7 mouse cellular contexts compared by ENCODE assay signal in the genomic region with DNA sequence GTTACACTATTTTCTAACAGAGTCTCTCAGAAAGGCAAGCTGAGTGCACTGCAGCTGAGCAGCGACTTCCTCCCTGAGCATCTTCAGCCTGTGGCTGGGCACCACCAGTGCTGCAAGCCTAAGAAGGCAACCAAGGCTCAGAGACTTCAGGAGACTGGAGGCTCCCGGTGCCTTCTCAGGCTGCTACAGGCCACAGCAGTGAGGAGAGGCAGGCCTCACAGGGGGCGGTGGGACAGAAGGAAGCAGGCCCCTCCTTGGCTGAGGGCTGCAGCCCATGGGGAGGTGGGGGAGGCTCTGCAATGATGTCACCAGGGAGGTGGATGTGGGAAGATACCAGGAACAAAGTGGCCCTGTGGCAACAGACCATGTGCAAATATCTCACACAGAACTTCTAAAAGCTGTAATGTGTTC. TPM values are rescaled to one million over a fixed set of nuclear protein-coding genes. Genes with fewer than 3 reads are reported as not detected.
A peak's percentile ranks its signal among the peaks of the same experiment; 100 is the strongest.
DNase-seq lines count a peak whose midpoint lies in the region; ATAC-seq lines count a peak whose summit lies in the region.

No protein-coding gene starts in this region.

- no peak overlapping the region for H3K4me3 ChIP-seq in forebrain, embryonic 16.5 days (replicated peaks; ENCODE audit: low read length)
- no peak overlapping the region for H3K4me3 ChIP-seq in midbrain, embryonic 10.5 days

- 36% methylated on average over 3 of the region's 3 CpGs for WGBS in forebrain, embryonic 16.5 days
- 43% methylated on average over 3 of the region's 3 CpGs for WGBS in midbrain, embryonic 10.5 days

- peak; percentile 46 for ATAC-seq in forebrain, embryonic 16.5 days

- no peaks in the 10 kb centered on the region for H3K9me3 ChIP-seq in forebrain, embryonic 16.5 days (ENCODE audit: control insufficient read depth, low read length)
- no peaks in the 10 kb centered on the region for H3K9me3 ChIP-seq in midbrain, embryonic 10.5 days (replicated peaks)

- peak overlapping the region; percentile 33 for H3K9ac ChIP-seq in forebrain, embryonic 16.5 days (replicated peaks; ENCODE audit: low read depth, low read length)

- H3K4me1 ChIP-seq in forebrain, embryonic 16.5 days (replicated peaks; ENCODE audit: control insufficient read depth, insufficient read depth, low read length) = peaks cover 42% of the 10 kb centered on the region
- peaks cover 37% of the 10 kb centered on the region for H3K4me1 ChIP-seq in midbrain, embryonic 10.5 days

- intact Hi-C loops in left cerebral cortex, postnatal 25 days (cut with DNase I) = loop anchor here (1.0 to 5.0 kb wide), 5 partner anchors 52 to 441 kb away; partner anchors contain the start of genes Eipr1 and Trappc12

- H3K4me2 ChIP-seq in forebrain, embryonic 16.5 days (ENCODE audit: low read length) = no peak overlapping the region

- DNase-seq in left cerebral cortex, postnatal 25 days (ENCODE audit: low spot score in 2 of 2) = peak; percentile 40 to 50
- DNase-seq in left cerebral cortex, adult 11 months (ENCODE audit: low spot score) = no peak
- DNase-seq in cerebellum, postnatal 14 days = peak; percentile 32 to 37
- no peak for DNase-seq in midbrain, embryonic 10.5 days (ENCODE audit: low spot score)
- no peak for DNase-seq in spleen, adult 18-20 months
- DNase-seq in gastrocnemius, postnatal 10 days = no peak

- H3K27ac ChIP-seq in forebrain, embryonic 16.5 days (ENCODE audit: low read length) = peak overlapping the region; percentile 90
- H3K27ac ChIP-seq in midbrain, embryonic 10.5 days (replicated peaks) = peak overlapping the region; percentile 78

- no peaks in the 10 kb centered on the region for H3K36me3 ChIP-seq in forebrain, embryonic 16.5 days (ENCODE audit: control insufficient read depth, insufficient read depth)
- H3K36me3 ChIP-seq in midbrain, embryonic 10.5 days = peaks cover 23% of the 10 kb centered on the region

- no peaks in the 10 kb centered on the region for H3K27me3 ChIP-seq in forebrain, embryonic 16.5 days (replicated peaks; ENCODE audit: control insufficient read depth, insufficient read depth, low read length)
- H3K27me3 ChIP-seq in midbrain, embryonic 10.5 days (ENCODE audit: low read depth, poor library complexity, severe bottlenecking) = peaks cover 5% of the 10 kb centered on the region

RNA-seq across cellular contexts. Expression of gene Adi1, which starts 25.1 kb away (rescaled TPM):
- 10 to 100 TPM; 26.5 to 29.7 TPM for total RNA-seq in left cerebral cortex, postnatal 25 days (2021)
- 40.4 and 44.3 TPM in 2 replicates for polyA plus RNA-seq in forebrain, embryonic 16.5 days (2015; fragmentation: Nextera tagmentation; extraction: Ambion mirVana)
- polyA plus RNA-seq in midbrain, embryonic 10.5 days (2016; fragmentation: Nextera tagmentation; extraction: Ambion mirVana) = 43.3 and 48.1 TPM in 2 replicates
- 10 to 100 TPM; 24.2 to 28.6 TPM for total RNA-seq in gastrocnemius, postnatal 10 days (2021)

RNA-seq across cellular contexts. Expression of gene Trappc12, which starts 50.2 kb away (rescaled TPM):
- 10 to 100 TPM; 53.8 to 57.7 TPM for total RNA-seq in left cerebral cortex, postnatal 25 days (2021)
- polyA plus RNA-seq in forebrain, embryonic 16.5 days (2015; fragmentation: Nextera tagmentation; extraction: Ambion mirVana) = 47.0 and 50.0 TPM in 2 replicates
- polyA plus RNA-seq in midbrain, embryonic 10.5 days (2016; fragmentation: Nextera tagmentation; extraction: Ambion mirVana) = 36.3 and 40.1 TPM in 2 replicates
- 10 to 100 TPM; 15.0 to 18.4 TPM for total RNA-seq in gastrocnemius, postnatal 10 days (2021)

RNA-seq across cellular contexts. Expression of gene Rnaseh1, which starts 50.7 kb away (rescaled TPM):
- 10 to 100 TPM; 12.9 to 13.4 TPM for total RNA-seq in left cerebral cortex, postnatal 25 days (2021)
- 27.9 and 30.6 TPM in 2 replicates for polyA plus RNA-seq in forebrain, embryonic 16.5 days (2015; fragmentation: Nextera tagmentation; extraction: Ambion mirVana)
- polyA plus RNA-seq in midbrain, embryonic 10.5 days (2016; fragmentation: Nextera tagmentation; extraction: Ambion mirVana) = 34.1 and 35.4 TPM in 2 replicates
- total RNA-seq in gastrocnemius, postnatal 10 days (2021) = 1 to 10 TPM; 5.2 to 7.2 TPM

RNA-seq across cellular contexts. Expression of gene Eipr1, which starts 51.5 kb away (rescaled TPM):
- 10 to 100 TPM; 60.3 to 62.1 TPM for total RNA-seq in left cerebral cortex, postnatal 25 days (2021)
- polyA plus RNA-seq in forebrain, embryonic 16.5 days (2015; fragmentation: Nextera tagmentation; extraction: Ambion mirVana) = 75.9 and 79.3 TPM in 2 replicates
- 45.5 and 48.0 TPM in 2 replicates for polyA plus RNA-seq in midbrain, embryonic 10.5 days (2016; fragmentation: Nextera tagmentation; extraction: Ambion mirVana)
- 1 to 10 TPM; 6.4 to 6.9 TPM for total RNA-seq in gastrocnemius, postnatal 10 days (2021)

Comparison
In these comparisons a context has a peak if more than half of its experiments do, and no peak if none do; other contexts are left out.
1. DNase-seq: peak in left cerebral cortex, postnatal 25 days (2 of 2) and cerebellum, postnatal 14 days (2 of 2); none in left cerebral cortex, adult 11 months (single experiment), midbrain, embryonic 10.5 days (single experiment), spleen, adult 18-20 months (0 of 2) and gastrocnemius, postnatal 10 days (single experiment).